18 mouse cellular contexts compared by ENCODE assay signal in genomic region chr10:59772049-59772397, GRCm38 (mm10).
DNase-seq lines count a peak whose midpoint lies in the region; ATAC-seq and TF ChIP-seq lines count a peak whose summit lies in the region.
"Had no signal": no experiment of that assay in that cellular context is flagged by ENCODE, and none has a peak within 500 bp of the region (broad histone marks: within the 10 kb centered on the region; RNA-seq: fewer than 3 reads in every experiment).

No protein-coding gene starts in this region.

- H3K4me3 ChIP-seq in forebrain, embryonic 13.5 days = no peak overlapping the region
- H3K4me3 ChIP-seq in forebrain, embryonic 12.5 days (replicated peaks) = no peak overlapping the region
- no peak overlapping the region for H3K4me3 ChIP-seq in layer of hippocampus, adult 2 months
- no peak overlapping the region for H3K4me3 ChIP-seq in midbrain, embryonic 16.5 days (ENCODE audit: low read depth, low read length)
- H3K4me3 ChIP-seq: embryonic facial prominence, embryonic 10.5 days; forebrain, embryonic 15.5 days; heart, adult 2 months; heart, embryonic 15.5 days had no signal

- DNase-seq in layer of hippocampus, adult 2 months (ENCODE audit: low spot score in 2 of 2) = no peak
- no peak for DNase-seq in layer of hippocampus, postnatal 25 days (ENCODE audit: extremely low spot score in 1 of 2, low spot score in 1 of 2)
- DNase-seq in Muller cell, postnatal 12 days (ENCODE audit: inconsistent ontology term) = peak; percentile 13
- DNase-seq in ovary, postnatal 10 days (ENCODE audit: low spot score) = no peak
- DNase-seq: adrenal gland, adult 2 months; adrenal gland, postnatal 25 days; B cell, adult 2 months; cerebellum, adult 2 months; gastrocnemius, postnatal 36 days; heart, adult 2 months had no signal

- H3K4me2 ChIP-seq in forebrain, embryonic 13.5 days = no peak overlapping the region
- H3K4me2 ChIP-seq in forebrain, embryonic 12.5 days = no peak overlapping the region
- H3K4me2 ChIP-seq in midbrain, embryonic 16.5 days (ENCODE audit: low read length) = no peak overlapping the region
- H3K4me2 ChIP-seq: forebrain, embryonic 15.5 days; heart, embryonic 11.5 days; heart, embryonic 15.5 days had no signal

- peak; percentile 41; the same call in 1 of the 2 replicates for ATAC-seq in forebrain, embryonic 13.5 days
- ATAC-seq in forebrain, embryonic 12.5 days (ENCODE audit: low FRiP score) = no peak
- ATAC-seq in midbrain, embryonic 16.5 days = peak; percentile 49; the same call in 1 of the 2 replicates
- ATAC-seq: forebrain, embryonic 15.5 days; hindbrain, postnatal 0 days had no signal

- H3K9me3 ChIP-seq in forebrain, embryonic 13.5 days (replicated peaks) = no peaks in the 10 kb centered on the region
- H3K9me3 ChIP-seq in forebrain, embryonic 12.5 days = no peaks in the 10 kb centered on the region
- no peaks in the 10 kb centered on the region for H3K9me3 ChIP-seq in midbrain, embryonic 16.5 days (replicated peaks; ENCODE audit: control insufficient read depth, low read length, poor library complexity, severe bottlenecking)
- H3K9me3 ChIP-seq: embryonic facial prominence, embryonic 10.5 days; forebrain, embryonic 15.5 days; heart, embryonic 15.5 days had no signal

- peaks cover 11% of the 10 kb centered on the region for H3K4me1 ChIP-seq in forebrain, embryonic 13.5 days
- peaks cover 25% of the 10 kb centered on the region; the same call in 1 of the 2 replicates for H3K4me1 ChIP-seq in forebrain, embryonic 12.5 days
- peaks cover 12% of the 10 kb centered on the region for H3K4me1 ChIP-seq in midbrain, embryonic 16.5 days (ENCODE audit: control insufficient read depth, insufficient read depth, low read length)
- H3K4me1 ChIP-seq: embryonic facial prominence, embryonic 10.5 days had no signal

- no peak for TF ChIP-seq CTCF in layer of hippocampus, adult 2 months (conservative IDR thresholded peaks at IDR 0.05)

- H3K36me3 ChIP-seq in forebrain, embryonic 13.5 days (ENCODE audit: poor library complexity, severe bottlenecking) = no peaks in the 10 kb centered on the region; the same call in 1 of the 2 replicates
- H3K36me3 ChIP-seq in forebrain, embryonic 12.5 days (replicated peaks) = 0 out of 2 replicates have a peak, but pooled peaks cover 4% of the 10 kb centered on the region
- H3K36me3 ChIP-seq in midbrain, embryonic 16.5 days (ENCODE audit: control insufficient read depth, insufficient read depth, low read length) = no peaks in the 10 kb centered on the region
- H3K36me3 ChIP-seq: forebrain, embryonic 15.5 days; heart, embryonic 15.5 days had no signal

- no peak overlapping the region for H3K9ac ChIP-seq in forebrain, embryonic 13.5 days
- H3K9ac ChIP-seq in forebrain, embryonic 12.5 days = no peak overlapping the region
- H3K9ac ChIP-seq in midbrain, embryonic 16.5 days (ENCODE audit: low read depth, low read length) = no peak overlapping the region
- H3K9ac ChIP-seq: forebrain, embryonic 15.5 days; heart, embryonic 15.5 days had no signal

- H3K27ac ChIP-seq in forebrain, embryonic 13.5 days = no peak overlapping the region
- H3K27ac ChIP-seq in forebrain, embryonic 12.5 days = no peak overlapping the region
- peak overlapping the region; percentile 82; the same call in 1 of the 2 replicates for H3K27ac ChIP-seq in layer of hippocampus, adult 2 months
- H3K27ac ChIP-seq in midbrain, embryonic 16.5 days (ENCODE audit: low read length) = no peak overlapping the region
- H3K27ac ChIP-seq: embryonic facial prominence, embryonic 10.5 days; forebrain, embryonic 15.5 days; heart, adult 2 months; heart, embryonic 15.5 days had no signal

- H3K27me3 ChIP-seq in forebrain, embryonic 13.5 days = no peaks in the 10 kb centered on the region
- H3K27me3 ChIP-seq in forebrain, embryonic 12.5 days = no peaks in the 10 kb centered on the region
- H3K27me3 ChIP-seq in midbrain, embryonic 16.5 days (ENCODE audit: control insufficient read depth, insufficient read depth, low read depth, low read length) = no peaks in the 10 kb centered on the region
- H3K27me3 ChIP-seq: forebrain, embryonic 15.5 days; heart, embryonic 15.5 days had no signal

- WGBS in forebrain, embryonic 13.5 days = 74% methylated on average over 2 of the region's 2 CpGs
- WGBS in forebrain, embryonic 12.5 days = 65% methylated on average over 2 of the region's 2 CpGs
- 47% methylated on average over 2 of the region's 2 CpGs for WGBS in midbrain, embryonic 16.5 days
